Mouse (Mus musculus): Measurements from ENCODE around the gene Olfr1440. TPM values are rescaled to one million over a fixed set of nuclear protein-coding genes. Genes with fewer than 3 reads are reported as not detected.
A peak's percentile ranks its signal among the peaks of the same experiment; 100 is the strongest.

Olfr1440 gene
- polyA plus RNA-seq, 1 experiment from 2014 or later: not detected

- no peak overlapping the region for H3K27ac ChIP-seq (ENCODE audit: low read depth, low read length)
- H3K27me3 ChIP-seq (replicated peaks; ENCODE audit: control insufficient read depth, insufficient read depth, low read length): no peaks in the 10 kb centered on the region
- no peak for ATAC-seq
- peak; percentile 11; the same call in 1 of the 2 replicates for TF ChIP-seq CTCF (IDR thresholded peaks at IDR 0.05; ENCODE audit: low read depth)
- H3K9me3 ChIP-seq (ENCODE audit: control insufficient read depth): no peaks in the 10 kb centered on the region
- H3K36me3 ChIP-seq (ENCODE audit: control insufficient read depth, insufficient read depth): no peaks in the 10 kb centered on the region
- H3K4me1 ChIP-seq (replicated peaks; ENCODE audit: control insufficient read depth, insufficient read depth, low read length): no peaks in the 10 kb centered on the region
- no peak overlapping the region for H3K4me3 ChIP-seq (ENCODE audit: low read depth, low read length)
- H3K9ac ChIP-seq (ENCODE audit: low read depth, low read length): no peak overlapping the region
- no peak overlapping the region for H3K4me2 ChIP-seq (replicated peaks; ENCODE audit: low read depth)
- 93% methylated on average over 1 of the region's 1 CpGs for WGBS
These were observed 34.6 kb downstream of the Olfr1440 start for GRCm38 (mm10) chr19:12421680-12422079.

- Histone ChIP-seq H3K4me3 (ENCODE audit: low read depth, low read length) (no peak overlapping the region), H3K36me3 (ENCODE audit: control insufficient read depth, insufficient read depth) (no peaks in the 10 kb centered on the region), H3K9ac (ENCODE audit: low read depth, low read length) (no peak overlapping the region), H3K4me1 (replicated peaks; ENCODE audit: control insufficient read depth, insufficient read depth, low read length) (no peaks in the 10 kb centered on the region), H3K4me2 (replicated peaks; ENCODE audit: low read depth) (no peak overlapping the region), H3K27me3 (replicated peaks; ENCODE audit: control insufficient read depth, insufficient read depth, low read length) (no peaks in the 10 kb centered on the region), H3K27ac (ENCODE audit: low read depth, low read length) (no peak overlapping the region), H3K9me3 (ENCODE audit: control insufficient read depth) (no peaks in the 10 kb centered on the region)
- no peak for ATAC-seq
- no peak for TF ChIP-seq CTCF (IDR thresholded peaks at IDR 0.05; ENCODE audit: low read depth)
- WGBS: 72% methylated on average over 5 of the region's 5 CpGs
These were observed 40.0 kb downstream of the Olfr1440 start for GRCm38 (mm10) chr19:12427101-12427500.

- 90% methylated on average over 6 of the region's 6 CpGs for WGBS
- Histone ChIP-seq H3K27me3 (replicated peaks; ENCODE audit: control insufficient read depth, insufficient read depth, low read length) (no peaks in the 10 kb centered on the region), H3K4me2 (replicated peaks; ENCODE audit: low read depth) (no peak within 1 kb of the TSS), H3K36me3 (ENCODE audit: control insufficient read depth, insufficient read depth) (no peaks in the 10 kb centered on the region), H3K4me1 (replicated peaks; ENCODE audit: control insufficient read depth, insufficient read depth, low read length) (no peaks in the 10 kb centered on the region), H3K4me3 (ENCODE audit: low read depth, low read length) (no peak within 1 kb of the TSS), H3K27ac (ENCODE audit: low read depth, low read length) (no peak within 1 kb of the TSS), H3K9me3 (ENCODE audit: control insufficient read depth) (no peaks in the 10 kb centered on the region), H3K9ac (ENCODE audit: low read depth, low read length) (no peak within 1 kb of the TSS)
- TF ChIP-seq CTCF (IDR thresholded peaks at IDR 0.05; ENCODE audit: low read depth): no peak
- no peak for ATAC-seq
These were observed 40.5 kb downstream of the Olfr1440 start, which contains the start of gene Pfpl for GRCm38 (mm10) chr19:12427605-12428004. Pfpl (plus strand) TSS chr19:12427905.

GRCm38 (mm10) chr19:12433033-12433432, 46.0 kb downstream of the Olfr1440 start:
- H3K27ac ChIP-seq (ENCODE audit: low read depth, low read length): no peak overlapping the region
- H3K36me3 ChIP-seq (ENCODE audit: control insufficient read depth, insufficient read depth): no peaks in the 10 kb centered on the region
- no peaks in the 10 kb centered on the region for H3K4me1 ChIP-seq (replicated peaks; ENCODE audit: control insufficient read depth, insufficient read depth, low read length)
- 14% methylated on average over 2 of the region's 2 CpGs for WGBS
- H3K27me3 ChIP-seq (replicated peaks; ENCODE audit: control insufficient read depth, insufficient read depth, low read length): no peaks in the 10 kb centered on the region
- H3K9me3 ChIP-seq (ENCODE audit: control insufficient read depth): no peaks in the 10 kb centered on the region
- no peak overlapping the region for H3K4me2 ChIP-seq (replicated peaks; ENCODE audit: low read depth)
- TF ChIP-seq CTCF (IDR thresholded peaks at IDR 0.05; ENCODE audit: low read depth): peak; percentile 75
- no peak for ATAC-seq
- H3K9ac ChIP-seq (ENCODE audit: low read depth, low read length): no peak overlapping the region
- H3K4me3 ChIP-seq (ENCODE audit: low read depth, low read length): no peak overlapping the region

- H3K27ac ChIP-seq (ENCODE audit: low read depth, low read length): no peak overlapping the region
- no peaks in the 10 kb centered on the region for H3K4me1 ChIP-seq (replicated peaks; ENCODE audit: control insufficient read depth, insufficient read depth, low read length)
- no peaks in the 10 kb centered on the region for H3K27me3 ChIP-seq (replicated peaks; ENCODE audit: control insufficient read depth, insufficient read depth, low read length)
- TF ChIP-seq CTCF (IDR thresholded peaks at IDR 0.05; ENCODE audit: low read depth): no peak
- ATAC-seq: no peak
- WGBS: 85% methylated on average over 4 of the region's 4 CpGs
- no peaks in the 10 kb centered on the region for H3K36me3 ChIP-seq (ENCODE audit: control insufficient read depth, insufficient read depth)
- no peaks in the 10 kb centered on the region for H3K9me3 ChIP-seq (ENCODE audit: control insufficient read depth)
- no peak overlapping the region for H3K9ac ChIP-seq (ENCODE audit: low read depth, low read length)
- H3K4me3 ChIP-seq (ENCODE audit: low read depth, low read length): no peak overlapping the region
- no peak overlapping the region for H3K4me2 ChIP-seq (replicated peaks; ENCODE audit: low read depth)
These were observed 47.9 kb downstream of the Olfr1440 start for GRCm38 (mm10) chr19:12435011-12435416.

- Histone ChIP-seq H3K27me3 (replicated peaks; ENCODE audit: control insufficient read depth, insufficient read depth, low read length) (no peaks in the 10 kb centered on the region), H3K9ac (ENCODE audit: low read depth, low read length) (no peak overlapping the region), H3K9me3 (ENCODE audit: control insufficient read depth) (no peaks in the 10 kb centered on the region), H3K36me3 (ENCODE audit: control insufficient read depth, insufficient read depth) (no peaks in the 10 kb centered on the region), H3K4me2 (replicated peaks; ENCODE audit: low read depth) (no peak overlapping the region), H3K4me1 (replicated peaks; ENCODE audit: control insufficient read depth, insufficient read depth, low read length) (no peaks in the 10 kb centered on the region), H3K27ac (ENCODE audit: low read depth, low read length) (no peak overlapping the region), H3K4me3 (ENCODE audit: low read depth, low read length) (no peak overlapping the region)
- ATAC-seq: no peak
- 77% methylated on average over 4 of the region's 4 CpGs for WGBS
- TF ChIP-seq CTCF (IDR thresholded peaks at IDR 0.05; ENCODE audit: low read depth): no peak
These were observed 48.9 kb downstream of the Olfr1440 start for GRCm38 (mm10) chr19:12435750-12436524.

Data from intestine, postnatal 0 days (tissue).